Mouse (Mus musculus): ENCODE data around the gene Btbd2. TPM values are rescaled to one million over a fixed set of nuclear protein-coding genes. Genes with fewer than 3 reads are reported as not detected.
A peak's percentile ranks its signal among the peaks of the same experiment; 100 is the strongest.
"Not testable (repeated sequence)": the region's sequence is repeated elsewhere in the genome, so short reads cannot be mapped to it uniquely, and the experiment has no call there.

Gene Btbd2
- polyA plus RNA-seq, 1 experiment from 2014 or later, result 75.0 TPM

DNA sequence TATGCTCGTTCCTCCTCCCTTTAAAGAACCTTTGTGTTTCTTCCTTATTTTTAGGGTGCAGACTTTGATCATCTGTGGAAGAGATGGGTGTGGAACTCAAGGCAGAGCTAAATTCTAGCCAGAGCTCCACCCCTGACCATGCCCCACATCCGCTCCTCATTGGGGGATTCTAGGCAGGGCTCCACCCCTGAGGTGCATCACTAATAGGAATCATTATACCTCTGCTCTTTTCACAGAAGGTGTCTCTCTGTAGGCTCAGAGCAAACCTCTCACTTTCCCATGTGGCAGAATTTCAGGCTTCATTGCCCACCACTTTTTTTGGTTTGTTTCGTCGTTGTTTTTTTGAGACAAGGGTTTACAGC, 2.0 kb upstream of the Btbd2 start:
- Histone ChIP-seq H3K27me3 (ENCODE audit: control insufficient read depth, insufficient read depth, low read length) (no peaks in the 10 kb centered on the region), H3K4me1 (ENCODE audit: control insufficient read depth, insufficient read depth, low read length) (peaks cover 18% of the 10 kb centered on the region), H3K36me3 (ENCODE audit: control insufficient read depth, insufficient read depth, low read length) (no peaks in the 10 kb centered on the region), H3K4me2 (ENCODE audit: low read depth, low read length) (no peak overlapping the region), H3K9me3 (ENCODE audit: control insufficient read depth, low read length) (no peaks in the 10 kb centered on the region), H3K4me3 (ENCODE audit: low read depth, low read length) (no peak overlapping the region), H3K27ac (ENCODE audit: low read depth, low read length) (no peak overlapping the region), H3K9ac (replicated peaks; ENCODE audit: low read depth, low read length) (no peak overlapping the region)
- ATAC-seq (ENCODE audit: low read depth), result no peak
- WGBS, result 68% methylated on average over 4 of the region's 4 CpGs

DNA sequence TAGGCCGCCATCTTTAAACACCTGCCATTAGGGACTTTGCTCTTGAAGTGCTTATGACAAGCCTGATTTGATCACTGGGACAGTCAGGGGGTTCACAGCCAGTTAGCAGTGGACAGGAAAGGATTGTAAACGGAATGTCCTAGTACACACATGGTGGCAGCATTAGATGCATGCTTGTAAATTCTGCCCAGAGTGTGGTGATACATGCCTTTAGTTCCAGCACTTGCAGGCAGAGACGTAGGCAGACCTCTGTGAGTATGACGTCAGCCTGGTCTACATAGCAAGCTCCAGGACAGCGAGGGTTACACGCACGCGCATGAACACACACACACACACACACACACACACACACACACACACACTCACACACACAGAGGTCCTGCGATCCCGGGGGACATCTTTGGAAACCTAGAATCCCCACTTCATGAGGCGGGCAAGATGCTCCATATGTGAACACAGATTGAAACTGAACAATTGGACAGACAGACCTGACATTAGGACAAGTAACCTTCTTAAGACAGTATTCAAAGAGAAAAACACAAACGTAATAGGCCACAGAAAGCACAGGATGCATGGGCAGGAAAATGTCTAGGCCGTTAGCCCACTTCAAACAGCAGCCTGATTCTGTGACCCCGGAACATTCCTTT, 1.4 kb upstream of the Btbd2 start:
- WGBS, result 85% methylated on average over 14 of the region's 14 CpGs

DNA sequence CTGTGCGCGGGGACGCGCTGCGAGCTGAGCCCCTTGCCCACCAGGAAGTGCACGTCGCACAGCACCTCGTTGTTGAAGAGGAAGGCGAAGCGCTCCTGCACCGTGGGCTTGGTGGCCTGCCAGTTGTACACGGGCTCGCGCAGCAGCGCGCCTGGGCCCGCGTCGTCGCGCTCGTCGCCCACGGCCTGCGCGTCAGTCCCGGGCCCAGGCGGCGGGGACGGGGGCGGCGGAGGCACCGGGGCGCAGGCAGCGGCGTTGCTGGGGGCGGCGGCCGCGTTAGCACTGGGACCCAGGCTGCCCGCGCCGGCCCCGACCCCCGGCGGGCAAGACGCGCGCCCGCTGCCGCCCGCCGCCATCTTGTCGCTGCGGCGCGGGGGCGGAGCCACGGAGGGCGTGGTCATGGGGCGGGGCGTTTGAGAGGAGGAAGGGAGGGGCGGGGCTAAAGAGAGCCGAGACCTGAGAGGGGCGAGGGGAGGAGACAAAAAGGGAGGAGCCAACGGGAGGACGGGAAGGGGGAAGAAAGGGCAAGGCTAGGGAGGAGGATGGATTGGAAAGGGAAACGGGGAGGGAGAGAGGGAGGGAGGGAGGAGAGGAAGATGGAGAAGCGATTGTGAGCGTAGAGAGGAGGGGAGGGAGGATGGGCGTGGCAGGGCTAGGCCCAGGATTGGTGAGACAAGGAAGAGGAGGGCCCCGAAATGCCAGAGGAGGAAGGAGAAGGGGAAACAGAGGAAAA, 575 bp downstream of the Btbd2 start:
- no peaks in the 10 kb centered on the region for H3K9me3 ChIP-seq (ENCODE audit: control insufficient read depth, low read length)
- peak overlapping the region; percentile 97 for H3K9ac ChIP-seq (replicated peaks; ENCODE audit: low read depth, low read length)
- peak; percentile 86 for ATAC-seq (ENCODE audit: low read depth)
- no peaks in the 10 kb centered on the region for H3K27me3 ChIP-seq (ENCODE audit: control insufficient read depth, insufficient read depth, low read length)
- peak overlapping the region; percentile 91 for H3K4me2 ChIP-seq (ENCODE audit: low read depth, low read length)
- H3K4me3 ChIP-seq (ENCODE audit: low read depth, low read length), result peak overlapping the region; percentile 83
- peaks cover 18% of the 10 kb centered on the region for H3K4me1 ChIP-seq (ENCODE audit: control insufficient read depth, insufficient read depth, low read length)
- peak overlapping the region; percentile 89 for H3K27ac ChIP-seq (ENCODE audit: low read depth, low read length)
- WGBS, result under 1% methylated on average over 72 of the region's 72 CpGs
- H3K36me3 ChIP-seq (ENCODE audit: control insufficient read depth, insufficient read depth, low read length), result peaks cover 4% of the 10 kb centered on the region; the same call in 1 of the 2 replicates

More for the DNA sequence above, 1.4 kb upstream of the Btbd2 start:
- H3K36me3 ChIP-seq (ENCODE audit: control insufficient read depth, insufficient read depth, low read length), result no peaks in the 10 kb centered on the region
- no peak for ATAC-seq (ENCODE audit: low read depth)
- no peaks in the 10 kb centered on the region for H3K27me3 ChIP-seq (ENCODE audit: control insufficient read depth, insufficient read depth, low read length)
- no peak overlapping the region for H3K4me3 ChIP-seq (ENCODE audit: low read depth, low read length)
- H3K27ac ChIP-seq (ENCODE audit: low read depth, low read length), result no peak overlapping the region
- H3K4me2 ChIP-seq (ENCODE audit: low read depth, low read length), result no peak overlapping the region
- no peaks in the 10 kb centered on the region for H3K9me3 ChIP-seq (ENCODE audit: control insufficient read depth, low read length)
- H3K4me1 ChIP-seq (ENCODE audit: control insufficient read depth, insufficient read depth, low read length), result peaks cover 18% of the 10 kb centered on the region
- no peak overlapping the region for H3K9ac ChIP-seq (replicated peaks; ENCODE audit: low read depth, low read length)

DNA sequence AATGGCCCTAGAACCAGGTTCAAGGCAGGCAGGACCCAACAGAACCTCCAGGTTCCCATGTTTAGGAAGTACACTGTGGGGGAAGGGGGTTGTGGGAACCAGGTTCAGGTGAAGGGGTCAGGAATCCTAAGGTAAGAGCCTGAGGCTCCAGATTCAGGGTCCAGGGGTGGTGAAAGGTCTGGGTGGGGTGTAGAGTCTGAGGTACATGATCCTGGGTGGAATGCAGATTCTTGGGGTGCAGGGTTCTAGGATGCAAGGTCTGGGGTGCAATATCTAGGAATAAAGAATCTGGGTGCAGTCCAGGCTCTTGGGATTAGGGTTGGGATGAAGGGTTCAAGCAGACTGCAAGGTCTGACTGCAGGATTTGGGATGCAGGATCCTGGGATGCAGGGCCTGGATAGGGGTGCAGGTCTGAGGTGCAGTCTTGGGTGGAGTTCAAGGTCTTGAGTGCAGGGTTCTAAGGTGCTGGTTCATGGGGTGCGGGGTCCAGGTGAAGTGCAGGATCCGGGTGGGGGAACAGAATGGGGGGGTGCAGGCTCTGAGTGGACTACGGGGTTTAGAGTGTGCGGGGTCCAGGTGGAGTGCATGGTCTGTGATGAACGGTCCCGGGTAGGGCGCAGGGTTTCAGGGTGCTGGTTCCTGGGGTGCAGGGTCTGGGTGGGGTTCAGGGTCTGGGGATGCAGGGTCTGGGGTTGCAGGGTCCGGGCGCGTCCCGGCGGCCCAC, 1.3 kb downstream of the Btbd2 start:
- H3K9me3 ChIP-seq (ENCODE audit: control insufficient read depth, low read length), result no peaks in the 10 kb centered on the region
- no peaks in the 10 kb centered on the region for H3K27me3 ChIP-seq (ENCODE audit: control insufficient read depth, insufficient read depth, low read length)
- peak; percentile 59 for ATAC-seq (ENCODE audit: low read depth)
- peak overlapping the region; percentile 73 for H3K27ac ChIP-seq (ENCODE audit: low read depth, low read length)
- H3K4me1 ChIP-seq (ENCODE audit: control insufficient read depth, insufficient read depth, low read length), result peaks cover 18% of the 10 kb centered on the region
- peaks cover 4% of the 10 kb centered on the region; the same call in 1 of the 2 replicates for H3K36me3 ChIP-seq (ENCODE audit: control insufficient read depth, insufficient read depth, low read length)
- peak overlapping the region; percentile 91 for H3K4me2 ChIP-seq (ENCODE audit: low read depth, low read length)
- peak overlapping the region; percentile 83 for H3K4me3 ChIP-seq (ENCODE audit: low read depth, low read length)
- WGBS, result 3% methylated on average over 12 of the region's 12 CpGs
- peak overlapping the region; percentile 97 for H3K9ac ChIP-seq (replicated peaks; ENCODE audit: low read depth, low read length)

DNA sequence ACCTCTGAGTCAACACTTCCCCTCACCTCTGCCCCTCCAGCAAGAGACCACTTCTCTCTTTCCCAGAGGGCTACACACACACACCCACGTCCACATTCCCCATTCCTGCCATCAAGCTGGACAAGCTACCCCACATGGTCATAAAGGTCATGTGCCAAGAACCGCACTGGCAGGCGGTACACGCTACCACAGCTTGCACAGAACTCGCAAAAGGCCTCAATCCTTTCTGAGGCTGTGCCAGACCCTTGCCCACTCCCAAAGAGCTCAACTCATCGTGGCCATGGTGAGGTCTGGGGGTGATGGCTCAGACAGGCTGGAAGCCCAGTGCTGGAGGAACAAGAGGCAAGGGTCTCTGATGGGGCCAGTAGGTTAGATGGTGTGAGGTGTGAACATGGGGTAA, 2.0 kb downstream of the Btbd2 start:
- Histone ChIP-seq H3K27ac (ENCODE audit: low read depth, low read length) (no peak overlapping the region), H3K9me3 (ENCODE audit: control insufficient read depth, low read length) (no peaks in the 10 kb centered on the region), H3K27me3 (ENCODE audit: control insufficient read depth, insufficient read depth, low read length) (no peaks in the 10 kb centered on the region), H3K36me3 (ENCODE audit: control insufficient read depth, insufficient read depth, low read length) (peaks cover 4% of the 10 kb centered on the region; the same call in 1 of the 2 replicates), H3K9ac (replicated peaks; ENCODE audit: low read depth, low read length) (peak overlapping the region; percentile 97), H3K4me3 (ENCODE audit: low read depth, low read length) (0 out of 2 replicates have a peak overlapping the region, but pooled peaks have one; percentile 83), H3K4me2 (ENCODE audit: low read depth, low read length) (peak overlapping the region; percentile 91), H3K4me1 (ENCODE audit: control insufficient read depth, insufficient read depth, low read length) (peaks cover 18% of the 10 kb centered on the region)
- WGBS, result 84% methylated on average over 6 of the region's 6 CpGs
- no peak for ATAC-seq (ENCODE audit: low read depth)

DNA sequence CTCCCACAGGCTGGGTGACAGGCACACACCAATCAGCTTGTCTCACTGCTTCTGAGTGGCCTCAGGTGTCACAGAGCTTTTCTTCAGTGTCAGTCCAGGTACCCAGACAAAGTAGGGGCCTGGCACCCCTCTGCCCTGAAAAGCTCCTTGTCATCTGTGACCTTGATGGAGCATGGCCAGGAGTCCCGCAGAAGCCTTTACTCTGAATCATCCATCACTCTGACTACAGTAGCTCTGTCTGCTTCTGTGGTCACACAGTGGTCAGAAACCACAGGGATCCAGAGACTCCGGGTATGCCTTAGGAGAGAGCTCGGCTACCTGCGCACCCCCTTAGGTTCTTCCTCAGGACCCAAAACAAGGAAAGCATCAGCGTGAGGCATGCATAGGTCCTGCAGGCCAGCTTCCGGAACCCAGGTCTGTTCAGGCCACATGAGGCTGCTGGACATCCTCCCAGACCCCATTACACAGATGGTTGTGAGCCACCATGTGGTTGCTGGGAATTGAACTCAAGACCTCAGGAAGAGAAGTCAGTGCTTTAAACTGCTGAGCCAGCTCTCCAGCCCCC, 3.6 kb downstream of the Btbd2 start:
- Histone ChIP-seq H3K27me3 (ENCODE audit: control insufficient read depth, insufficient read depth, low read length) (no peaks in the 10 kb centered on the region), H3K4me2 (ENCODE audit: low read depth, low read length) (no peak overlapping the region), H3K9ac (replicated peaks; ENCODE audit: low read depth, low read length) (0 out of 2 replicates have a peak overlapping the region, but pooled peaks have one; percentile 7), H3K27ac (ENCODE audit: low read depth, low read length) (no peak overlapping the region), H3K4me3 (ENCODE audit: low read depth, low read length) (no peak overlapping the region), H3K36me3 (ENCODE audit: control insufficient read depth, insufficient read depth, low read length) (peaks cover 4% of the 10 kb centered on the region), H3K4me1 (ENCODE audit: control insufficient read depth, insufficient read depth, low read length) (peaks cover 18% of the 10 kb centered on the region), H3K9me3 (ENCODE audit: control insufficient read depth, low read length) (no peaks in the 10 kb centered on the region)
- ATAC-seq (ENCODE audit: low read depth), result no peak
- WGBS, result 84% methylated on average over 6 of the region's 6 CpGs

DNA sequence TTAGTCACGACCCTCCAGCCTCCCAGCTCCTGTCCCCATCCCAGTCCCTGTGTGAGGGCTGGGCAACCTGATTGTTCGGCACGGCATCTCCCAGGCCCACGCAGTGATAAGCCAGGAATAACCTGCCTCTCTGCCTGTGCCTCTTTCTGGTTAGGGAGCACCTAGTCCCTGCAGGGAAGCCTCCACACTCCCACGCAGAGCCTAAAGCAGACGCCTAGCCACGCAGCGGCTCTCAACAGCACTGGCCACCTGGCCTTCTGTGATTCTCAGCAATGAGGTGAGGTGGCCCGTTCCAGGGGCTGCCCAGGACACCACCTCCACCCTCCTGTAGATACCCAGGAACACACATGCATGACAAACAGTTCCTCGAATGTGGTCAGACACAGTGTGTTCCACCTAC, 6.5 kb downstream of the Btbd2 start:
- no peak for ATAC-seq (ENCODE audit: low read depth)
- Histone ChIP-seq H3K9me3 (ENCODE audit: control insufficient read depth, low read length) (no peaks in the 10 kb centered on the region), H3K9ac (replicated peaks; ENCODE audit: low read depth, low read length) (no peak overlapping the region), H3K4me1 (ENCODE audit: control insufficient read depth, insufficient read depth, low read length) (peaks cover 10% of the 10 kb centered on the region), H3K4me3 (ENCODE audit: low read depth, low read length) (no peak overlapping the region), H3K27ac (ENCODE audit: low read depth, low read length) (no peak overlapping the region), H3K4me2 (ENCODE audit: low read depth, low read length) (no peak overlapping the region), H3K36me3 (ENCODE audit: control insufficient read depth, insufficient read depth, low read length) (peaks cover 24% of the 10 kb centered on the region), H3K27me3 (ENCODE audit: control insufficient read depth, insufficient read depth, low read length) (no peaks in the 10 kb centered on the region)
- 95% methylated on average over 10 of the region's 10 CpGs for WGBS

DNA sequence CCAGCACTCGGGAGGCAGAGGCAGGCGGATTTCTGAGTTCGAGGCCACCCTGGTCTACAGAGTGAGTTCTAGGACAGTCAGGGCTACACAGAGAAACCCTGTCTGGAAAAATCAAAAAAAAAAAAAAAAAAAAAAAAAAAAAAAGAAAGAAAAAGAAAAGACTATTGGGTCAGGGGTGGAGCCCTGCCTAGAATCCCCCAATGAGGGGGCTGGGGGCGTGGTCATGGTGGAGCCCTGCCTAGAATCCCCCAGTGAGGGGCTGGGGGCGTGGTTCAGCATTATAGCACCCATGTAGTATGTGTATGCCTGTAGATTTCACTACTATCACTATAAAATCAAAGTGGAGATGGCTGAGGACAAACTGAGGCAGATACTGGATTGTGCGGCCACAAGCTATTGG, 7.0 kb downstream of the Btbd2 start:
- H3K27ac ChIP-seq (ENCODE audit: low read depth, low read length); H3K4me2 ChIP-seq (ENCODE audit: low read depth, low read length); H3K9ac ChIP-seq (replicated peaks; ENCODE audit: low read depth, low read length); H3K9me3 ChIP-seq (ENCODE audit: control insufficient read depth, low read length); H3K27me3 ChIP-seq (ENCODE audit: control insufficient read depth, insufficient read depth, low read length); H3K4me3 ChIP-seq (ENCODE audit: low read depth, low read length); ATAC-seq (ENCODE audit: low read depth); H3K4me1 ChIP-seq (ENCODE audit: control insufficient read depth, insufficient read depth, low read length): not testable (repeated sequence)
- peaks cover 27% of the 10 kb centered on the region for H3K36me3 ChIP-seq (ENCODE audit: control insufficient read depth, insufficient read depth, low read length)
- WGBS, result 93% methylated on average over 6 of the region's 6 CpGs
